Mouse (Mus musculus) embryo, embryonic 11 days (tissue): ENCODE data around the gene Fgr.

Source experiments
- DNase-seq: peaks from one replicate; pipeline ENCODE4 v3.0.0-alpha.2; 2015

Gene Fgr

DNA sequence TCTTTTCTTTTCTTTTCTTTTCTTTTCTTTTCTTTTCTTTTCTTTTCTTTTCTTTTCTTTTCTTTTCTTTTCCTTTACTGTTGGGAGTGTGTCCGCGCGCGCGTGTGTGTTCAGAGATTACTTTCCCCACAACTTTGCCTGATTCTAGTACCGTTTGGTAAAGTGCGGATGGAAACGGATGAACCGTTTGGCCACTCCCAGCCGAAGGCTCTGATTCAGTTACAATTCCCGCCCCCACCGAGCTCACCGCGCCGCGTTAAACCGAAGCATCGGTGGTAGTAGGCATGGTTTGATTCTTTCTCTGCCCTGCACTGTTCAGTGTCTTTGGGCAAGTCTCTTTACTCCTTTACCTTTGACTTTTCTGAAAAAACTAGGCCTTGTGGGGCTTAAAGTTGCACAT, 65.9 kb downstream of the Fgr start:
- no peak for DNase-seq

GRCm38 (mm10) chr4:133040241-133040904, 66.5 kb downstream of the Fgr start:
- no peak for DNase-seq

DNA sequence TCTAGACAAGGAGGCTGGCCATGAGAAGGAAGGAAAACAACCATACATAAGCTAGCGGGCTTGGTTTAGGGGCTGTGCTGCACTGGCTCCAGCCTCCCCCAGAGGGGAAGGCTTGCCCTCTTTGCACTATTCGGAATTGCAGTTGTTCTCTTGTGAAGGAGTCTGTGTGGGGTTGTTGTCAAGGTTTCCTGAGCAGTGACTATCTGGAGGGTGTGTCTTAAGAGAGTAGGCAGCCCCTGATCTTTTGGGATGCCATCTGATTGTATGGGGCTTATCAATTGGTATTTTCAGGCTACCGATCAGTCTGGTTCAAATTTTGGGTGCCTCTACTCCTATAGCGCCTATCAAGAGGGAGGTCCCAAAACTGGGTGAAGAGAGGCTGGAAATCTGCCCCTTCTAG, 68.3 kb downstream of the Fgr start:
- DNase-seq: no peak

DNA sequence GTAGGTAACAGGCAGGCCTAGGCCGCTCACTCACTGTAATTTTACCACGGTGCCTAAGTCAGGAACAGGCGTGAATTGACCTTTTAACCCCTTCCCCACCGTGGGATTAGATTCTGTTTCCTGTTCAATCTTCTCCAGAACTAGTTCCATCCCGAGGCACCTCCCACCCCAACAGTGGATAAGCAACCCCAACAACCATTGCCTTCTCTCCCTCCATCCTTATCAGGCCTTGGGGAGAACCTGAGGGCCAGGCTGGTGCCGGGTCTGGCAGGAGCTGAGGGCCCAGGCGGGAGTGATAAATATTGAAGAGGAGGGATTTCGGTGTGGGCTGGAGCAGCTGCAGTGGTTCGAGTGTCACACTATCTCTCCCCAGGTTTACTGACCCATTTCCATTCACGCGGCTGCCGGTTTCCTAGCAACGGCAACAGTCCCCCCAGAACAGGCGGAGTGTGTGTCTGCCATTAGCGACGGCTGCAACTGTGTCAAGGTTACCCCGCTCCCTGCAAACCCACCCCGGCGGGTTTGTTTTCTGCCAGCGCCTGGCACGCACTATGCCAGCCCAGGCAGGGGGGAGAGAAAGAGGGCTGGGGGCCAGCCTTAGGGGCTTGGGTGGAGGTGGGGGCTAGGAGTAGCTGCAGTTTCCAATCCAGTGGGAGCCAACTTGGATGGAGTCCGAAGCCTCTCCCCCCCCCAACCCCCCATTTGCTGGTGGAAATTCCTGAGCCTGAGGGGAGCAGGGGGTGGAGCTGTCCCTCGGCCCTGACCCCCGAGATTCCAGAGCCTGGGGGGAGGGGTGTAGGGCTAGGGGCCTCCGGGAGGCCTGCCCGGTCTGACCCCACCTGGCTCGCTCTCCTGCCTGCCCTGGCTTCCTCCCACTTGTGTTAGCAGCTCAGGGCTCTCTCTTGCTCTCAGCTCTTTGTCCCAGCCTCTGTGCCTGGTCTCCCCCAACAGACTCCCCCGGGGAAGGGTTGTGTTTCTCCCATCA, 69.0 kb downstream of the Fgr start:
- peak; percentile 86 for DNase-seq

DNA sequence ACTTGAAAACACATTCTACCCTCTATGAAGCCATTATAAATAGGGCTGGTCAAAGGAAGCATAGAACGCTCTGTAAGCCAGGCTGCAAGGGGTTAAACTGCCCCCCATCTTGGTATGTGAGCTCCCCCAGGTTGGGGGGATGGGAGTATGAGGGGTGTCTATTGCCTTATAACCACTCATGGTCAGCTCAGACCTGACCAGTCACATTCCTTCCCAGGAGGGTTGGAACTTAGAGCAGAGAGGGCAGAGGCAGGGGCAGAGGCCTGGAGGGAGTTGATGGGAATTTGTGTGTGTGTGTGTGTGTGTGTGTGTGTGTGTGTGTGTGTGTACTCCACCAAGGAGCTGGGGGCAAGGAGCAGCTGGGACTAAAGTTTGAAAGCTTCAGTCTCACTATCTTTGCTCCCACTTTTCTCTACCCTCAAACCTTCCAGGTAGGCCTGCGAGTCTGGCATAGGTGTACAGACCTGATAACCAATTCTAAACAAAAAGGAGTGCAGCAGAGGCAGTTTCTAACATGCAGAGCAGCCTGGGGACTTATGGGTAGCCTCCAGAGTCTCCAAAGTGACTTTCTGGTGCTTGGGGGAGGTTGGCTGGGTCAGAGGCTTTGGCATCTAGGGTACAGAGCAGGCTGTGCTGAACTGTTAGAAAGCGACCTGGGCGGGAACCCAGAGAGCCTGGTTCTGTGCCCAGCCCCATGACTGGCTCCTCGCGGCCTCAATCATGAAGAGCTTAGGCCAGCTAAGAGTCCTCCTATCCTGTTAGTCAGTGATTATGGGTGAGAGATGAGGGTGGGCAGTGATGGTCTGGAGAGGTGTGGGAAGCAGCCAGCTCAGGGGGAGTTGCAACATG, 70.1 kb downstream of the Fgr start:
- no peak for DNase-seq

GRCm38 (mm10) chr4:133044647-133045094, 70.8 kb downstream of the Fgr start:
- DNase-seq: no peak

GRCm38 (mm10) chr4:133045771-133046474, 72.0 kb downstream of the Fgr start:
- no peak for DNase-seq

DNA sequence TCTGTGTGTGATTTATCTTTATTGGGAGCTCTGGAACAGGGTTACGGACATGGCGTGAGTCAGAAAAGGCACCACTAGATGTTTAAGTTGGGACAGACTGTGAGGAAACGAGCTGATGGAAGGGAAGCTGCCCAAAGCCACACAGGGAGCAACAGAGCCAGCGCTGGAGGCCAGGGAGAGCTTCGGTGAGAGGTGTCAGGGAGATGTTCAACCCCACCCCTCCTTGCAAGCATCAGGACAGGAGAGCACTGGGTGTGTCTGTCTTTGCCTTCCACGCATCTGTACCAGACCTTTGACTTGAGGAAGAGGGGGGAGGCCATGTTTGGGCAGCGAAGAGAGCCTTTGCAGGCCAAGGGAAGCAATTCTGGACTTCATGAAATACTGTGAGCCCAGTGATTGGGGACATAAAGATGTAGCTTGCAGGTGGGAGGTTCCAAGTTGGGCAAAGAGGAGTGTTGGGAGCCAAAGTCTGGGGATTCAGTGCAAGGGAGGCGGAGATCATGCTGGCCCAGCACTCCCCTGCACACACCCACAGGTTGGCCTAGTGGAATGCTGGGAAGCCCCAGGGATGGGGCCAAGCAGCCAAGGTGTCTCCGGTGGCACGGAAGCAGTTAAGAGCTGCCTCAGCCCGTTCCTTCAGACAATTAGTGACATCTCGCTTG, 72.9 kb downstream of the Fgr start:
- DNase-seq: no peak

DNA sequence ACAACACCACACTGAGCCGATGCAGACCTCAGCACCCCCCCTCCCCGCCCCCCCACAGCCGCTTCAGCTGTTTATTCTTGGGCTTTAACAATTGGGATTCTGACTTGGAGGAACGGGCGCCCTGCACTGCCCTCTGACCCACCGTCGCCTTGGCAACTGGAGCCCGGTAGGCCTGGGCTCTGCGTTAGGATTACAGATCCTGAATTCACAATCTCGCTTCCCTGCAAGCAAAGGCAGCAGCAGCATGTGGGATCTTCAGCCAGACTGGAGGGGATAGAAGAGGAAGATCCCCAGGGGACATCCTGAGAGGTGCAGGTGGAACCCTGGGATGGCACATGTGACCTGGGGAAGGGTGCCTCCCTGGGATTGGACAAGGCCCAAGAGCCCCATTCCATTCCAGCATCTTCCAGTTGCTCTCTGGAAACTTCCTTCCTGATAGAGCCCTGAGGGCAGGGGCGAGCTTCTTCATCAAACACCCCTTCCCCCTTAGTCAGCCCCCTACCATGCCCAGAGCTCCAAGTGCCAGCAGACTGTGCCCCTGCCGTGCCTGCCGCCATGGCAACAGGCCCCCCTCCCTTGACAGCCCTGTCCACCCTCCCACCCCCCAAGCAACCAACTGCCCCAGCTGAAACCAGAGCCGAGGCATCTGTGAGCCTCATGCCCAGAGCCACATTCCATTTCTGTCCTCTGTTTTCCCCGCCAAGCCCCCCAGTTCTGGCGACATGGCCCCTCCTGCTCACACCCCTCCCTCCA, 73.6 kb downstream of the Fgr start:
- DNase-seq: peak; percentile 85

DNA sequence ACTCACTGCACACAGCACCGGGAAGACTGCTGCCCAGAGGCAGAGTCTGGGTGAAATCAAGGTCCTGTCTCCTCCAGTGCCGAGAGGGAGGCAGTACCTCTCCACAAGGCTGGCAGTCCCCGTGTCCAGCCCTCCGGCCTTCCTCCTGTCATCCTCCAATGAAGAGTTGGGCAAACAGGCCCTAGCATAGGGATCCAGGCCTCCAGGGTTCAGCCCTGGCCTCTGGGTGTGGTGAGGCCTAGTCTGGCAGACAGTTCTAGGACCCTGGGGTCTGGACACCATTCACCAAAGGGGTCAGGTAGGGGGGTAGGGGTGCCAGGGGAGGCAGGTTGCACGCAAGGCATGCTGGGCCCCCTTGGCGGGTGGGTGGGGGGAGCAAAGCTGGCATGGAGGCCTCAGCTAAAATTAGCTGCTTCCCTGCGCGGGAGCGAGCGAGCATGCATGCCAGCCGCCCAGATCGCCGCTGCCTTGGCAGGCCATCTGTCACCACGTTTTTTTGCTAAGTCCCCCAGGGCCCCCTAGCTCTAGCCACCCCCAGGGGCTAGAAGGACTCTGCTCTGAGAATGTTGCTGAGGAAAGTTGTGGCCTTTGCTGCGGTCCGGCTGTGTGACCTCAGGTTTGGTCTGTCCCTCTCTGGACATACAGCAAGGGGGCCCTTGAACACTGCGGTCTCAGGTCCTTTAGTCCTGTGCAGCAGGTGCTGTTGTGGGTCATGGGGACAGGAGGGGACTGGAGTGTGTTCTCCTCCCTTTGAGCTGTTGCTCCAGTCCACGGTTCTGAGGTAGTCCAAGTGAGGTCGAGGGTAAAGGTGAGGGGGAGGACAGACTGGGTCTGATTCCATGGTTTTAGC, 75.4 kb downstream of the Fgr start:
- no peak for DNase-seq

GRCm38 (mm10) chr4:133050196-133050836, 76.4 kb downstream of the Fgr start:
- DNase-seq: no peak

GRCm38 (mm10) chr4:133050837-133051549, 77.1 kb downstream of the Fgr start:
- DNase-seq: no peak

DNA sequence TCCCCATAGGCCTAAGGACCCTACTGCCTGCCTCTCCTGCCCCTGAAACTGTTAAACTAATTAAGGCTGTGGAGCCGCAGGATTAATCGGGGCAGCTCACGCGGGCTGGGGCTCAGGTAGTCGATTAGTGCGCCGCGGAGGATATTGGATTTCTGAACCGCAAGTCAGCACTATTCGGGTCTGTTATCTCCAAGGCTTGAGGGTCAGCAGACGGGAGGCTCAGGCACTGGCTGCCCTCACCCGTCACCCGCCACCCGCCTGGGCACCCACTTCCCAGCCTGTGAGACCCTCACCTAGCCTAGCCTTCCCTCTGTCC, 77.6 kb downstream of the Fgr start:
- DNase-seq: no peak
